Mouse (Mus musculus): ENCODE data around the gene Cd3g. TPM values are rescaled to one million over a fixed set of nuclear protein-coding genes. Genes with fewer than 3 reads are reported as not detected.
A peak's percentile ranks its signal among the peaks of the same experiment; 100 is the strongest.

Gene Cd3g
- polyA plus RNA-seq, 1 experiment: not detected

GRCm38 (mm10) chr9:44942421-44942820 is 37.8 kb downstream of the Cd3g start:
- no peak overlapping the region for H3K4me3 ChIP-seq (ENCODE audit: insufficient read depth, poor library complexity, severe bottlenecking)
- H3K36me3 ChIP-seq (ENCODE audit: control insufficient read depth, insufficient read depth): peaks cover 41% of the 10 kb centered on the region
- no peaks in the 10 kb centered on the region for H3K79me2 ChIP-seq (ENCODE audit: control insufficient read depth, insufficient read depth)
- TF ChIP-seq MAX (IDR thresholded peaks at IDR 0.05) (no peak), CEBPB (IDR thresholded peaks at IDR 0.05; ENCODE audit: low read depth) (no peak), MYOG (IDR thresholded peaks at IDR 0.05; ENCODE audit: control insufficient read depth, extremely low read depth, insufficient read length) (no peak), CTCF (IDR thresholded peaks at IDR 0.05; ENCODE audit: control insufficient read depth, insufficient read depth, insufficient read length) (no peak), USF1 (IDR thresholded peaks at IDR 0.05; ENCODE audit: low read depth) (no peak), FOSL1 (IDR thresholded peaks at IDR 0.05; ENCODE audit: insufficient read depth, low read length, poor library complexity, severe bottlenecking) (no peak), MYOD1 (IDR thresholded peaks at IDR 0.05; ENCODE audit: control insufficient read depth, insufficient read length, low read depth) (no peak)
- H3K79me3 ChIP-seq (ENCODE audit: low read depth): no peaks in the 10 kb centered on the region
- H3K27me3 ChIP-seq (ENCODE audit: control insufficient read depth, insufficient read depth, insufficient read length): no peaks in the 10 kb centered on the region
- H3ac ChIP-seq (ENCODE audit: control insufficient read depth, insufficient read length, low read depth): no peak overlapping the region

- H3ac ChIP-seq (ENCODE audit: control insufficient read depth, insufficient read length, low read depth): no peak overlapping the region
- H3K4me3 ChIP-seq (ENCODE audit: insufficient read depth, poor library complexity, severe bottlenecking): no peak overlapping the region
- H3K27me3 ChIP-seq (ENCODE audit: control insufficient read depth, insufficient read depth, insufficient read length): no peaks in the 10 kb centered on the region
- TF ChIP-seq MAX (IDR thresholded peaks at IDR 0.05) (no peak), CEBPB (IDR thresholded peaks at IDR 0.05; ENCODE audit: low read depth) (no peak), MYOD1 (IDR thresholded peaks at IDR 0.05; ENCODE audit: control insufficient read depth, insufficient read length, low read depth) (no peak), CTCF (IDR thresholded peaks at IDR 0.05; ENCODE audit: control insufficient read depth, insufficient read depth, insufficient read length) (no peak)
- H3K79me2 ChIP-seq (ENCODE audit: control insufficient read depth, insufficient read depth): no peaks in the 10 kb centered on the region
- H3K36me3 ChIP-seq (ENCODE audit: control insufficient read depth, insufficient read depth): peaks cover 35% of the 10 kb centered on the region
- no peaks in the 10 kb centered on the region for H3K79me3 ChIP-seq (ENCODE audit: low read depth)
Observed at GRCm38 (mm10) chr9:44941756-44942155, 38.5 kb downstream of the Cd3g start.

- Histone ChIP-seq H3ac (ENCODE audit: control insufficient read depth, insufficient read length, low read depth) (no peak overlapping the region), H3K79me3 (ENCODE audit: low read depth) (peaks cover 39% of the 10 kb centered on the region), H3K36me3 (ENCODE audit: control insufficient read depth, insufficient read depth) (peaks cover 3% of the 10 kb centered on the region), H3K79me2 (ENCODE audit: control insufficient read depth, insufficient read depth) (peaks cover 41% of the 10 kb centered on the region), H3K4me3 (ENCODE audit: insufficient read depth, poor library complexity, severe bottlenecking) (peak overlapping the region; percentile 86), H3K27me3 (ENCODE audit: control insufficient read depth, insufficient read depth, insufficient read length) (no peaks in the 10 kb centered on the region)
- no peak for TF ChIP-seq FOSL1 (IDR thresholded peaks at IDR 0.05; ENCODE audit: insufficient read depth, low read length, poor library complexity, severe bottlenecking)
Observed at GRCm38 (mm10) chr9:44921543-44921942, 58.7 kb downstream of the Cd3g start.

DNA sequence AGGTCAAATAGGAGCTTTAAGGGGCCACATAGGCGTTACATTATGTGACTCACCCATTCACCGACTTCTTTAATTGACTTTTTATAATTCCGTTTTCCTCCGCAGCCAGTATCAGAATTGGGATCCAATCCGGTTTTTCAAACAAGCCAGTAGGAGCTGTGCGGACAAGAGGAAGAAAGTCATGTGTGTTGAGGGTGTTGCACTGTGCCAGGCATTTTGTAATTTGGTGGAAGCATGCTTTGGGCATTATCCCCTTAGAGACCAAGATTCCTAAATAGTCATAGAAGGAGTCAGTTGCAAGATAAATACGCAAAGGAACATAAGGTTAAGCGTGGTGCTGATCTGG is 59.1 kb downstream of the Cd3g start:
- Histone ChIP-seq H3ac (ENCODE audit: control insufficient read depth, insufficient read length, low read depth) (peak overlapping the region; percentile 65), H3K36me3 (ENCODE audit: control insufficient read depth, insufficient read depth) (no peaks in the 10 kb centered on the region), H3K4me3 (ENCODE audit: insufficient read depth, poor library complexity, severe bottlenecking) (peak overlapping the region; percentile 86), H3K27me3 (ENCODE audit: control insufficient read depth, insufficient read depth, insufficient read length) (no peaks in the 10 kb centered on the region), H3K79me2 (ENCODE audit: control insufficient read depth, insufficient read depth) (peaks cover 46% of the 10 kb centered on the region), H3K79me3 (ENCODE audit: low read depth) (peaks cover 42% of the 10 kb centered on the region)
- TF ChIP-seq USF1 (IDR thresholded peaks at IDR 0.05; ENCODE audit: low read depth): peak; percentile 64
- TF ChIP-seq MAX (IDR thresholded peaks at IDR 0.05): no peak

- Histone ChIP-seq H3K27me3 (ENCODE audit: control insufficient read depth, insufficient read depth, insufficient read length) (no peaks in the 10 kb centered on the region), H3K36me3 (ENCODE audit: control insufficient read depth, insufficient read depth) (no peaks in the 10 kb centered on the region), H3K79me3 (ENCODE audit: low read depth) (peaks cover 46% of the 10 kb centered on the region), H3ac (ENCODE audit: control insufficient read depth, insufficient read length, low read depth) (peak within 1 kb of the TSS; percentile 96), H3K4me3 (ENCODE audit: insufficient read depth, poor library complexity, severe bottlenecking) (peak within 1 kb of the TSS; percentile 86), H3K79me2 (ENCODE audit: control insufficient read depth, insufficient read depth) (peaks cover 51% of the 10 kb centered on the region)
- TF ChIP-seq MAX (IDR thresholded peaks at IDR 0.05) (peak; percentile 98), MYOG (IDR thresholded peaks at IDR 0.05; ENCODE audit: control insufficient read depth, extremely low read depth, insufficient read length) (no peak), CEBPB (IDR thresholded peaks at IDR 0.05; ENCODE audit: low read depth) (no peak), MYOD1 (IDR thresholded peaks at IDR 0.05; ENCODE audit: control insufficient read depth, insufficient read length, low read depth) (no peak), CTCF (IDR thresholded peaks at IDR 0.05; ENCODE audit: control insufficient read depth, insufficient read depth, insufficient read length) (no peak)
Observed at GRCm38 (mm10) chr9:44920374-44921122, 59.7 kb downstream of the Cd3g start, which contains the start of gene Atp5l. TSS of gene Atp5l (minus strand) at chr9:44920742.

DNA sequence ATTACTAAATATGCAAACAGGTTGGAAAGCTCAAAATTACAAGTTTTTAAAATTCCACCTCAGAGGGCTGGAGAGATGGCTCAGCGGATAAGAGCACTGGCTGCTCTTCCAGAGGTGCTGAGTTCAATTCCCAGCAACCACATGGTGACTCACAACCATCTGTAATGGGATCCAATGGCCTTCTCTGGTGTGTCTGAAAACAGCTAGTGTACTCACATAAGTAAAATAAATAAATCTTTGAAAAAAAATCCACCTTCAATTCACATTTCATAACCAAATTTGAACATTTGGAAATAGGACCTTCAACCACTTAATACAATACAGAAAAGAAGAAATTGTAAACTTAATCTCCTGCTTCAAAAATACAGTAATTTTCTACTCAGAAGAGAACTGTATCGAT is 60.6 kb downstream of the Cd3g start:
- H3ac ChIP-seq (ENCODE audit: control insufficient read depth, insufficient read length, low read depth): peak overlapping the region; percentile 96
- H3K4me3 ChIP-seq (ENCODE audit: insufficient read depth, poor library complexity, severe bottlenecking): peak overlapping the region; percentile 86
- peaks cover 5% of the 10 kb centered on the region for H3K36me3 ChIP-seq (ENCODE audit: control insufficient read depth, insufficient read depth)
- no peak for TF ChIP-seq FOSL1 (IDR thresholded peaks at IDR 0.05; ENCODE audit: insufficient read depth, low read length, poor library complexity, severe bottlenecking)
- no peak for TF ChIP-seq CEBPB (IDR thresholded peaks at IDR 0.05; ENCODE audit: low read depth)
- no peak for TF ChIP-seq USF1 (IDR thresholded peaks at IDR 0.05; ENCODE audit: low read depth)
- no peak for TF ChIP-seq MYOG (IDR thresholded peaks at IDR 0.05; ENCODE audit: control insufficient read depth, extremely low read depth, insufficient read length)
- TF ChIP-seq CTCF (IDR thresholded peaks at IDR 0.05; ENCODE audit: control insufficient read depth, insufficient read depth, insufficient read length): no peak
- TF ChIP-seq MAX (IDR thresholded peaks at IDR 0.05): no peak
- TF ChIP-seq MYOD1 (IDR thresholded peaks at IDR 0.05; ENCODE audit: control insufficient read depth, insufficient read length, low read depth): no peak
- peaks cover 61% of the 10 kb centered on the region for H3K79me2 ChIP-seq (ENCODE audit: control insufficient read depth, insufficient read depth)
- no peaks in the 10 kb centered on the region for H3K27me3 ChIP-seq (ENCODE audit: control insufficient read depth, insufficient read depth, insufficient read length)
- H3K79me3 ChIP-seq (ENCODE audit: low read depth): peaks cover 56% of the 10 kb centered on the region

Other genes starting within 250 kb of the Cd3g start
- 96.8 TPM for gene Phldb1, start 245.2 kb downstream of the Cd3g start, polyA plus RNA-seq (2012; fragmentation: generic; extraction: Trizol)
- gene Arcn1, start 212.6 kb downstream of the Cd3g start, polyA plus RNA-seq (2012; fragmentation: generic; extraction: Trizol): 46.6 TPM
- 76.1 TPM for gene Ift46, start 212.5 kb downstream of the Cd3g start, polyA plus RNA-seq (2012; fragmentation: generic; extraction: Trizol)
- 0.46 TPM for gene Tmem25, start 181.1 kb downstream of the Cd3g start, polyA plus RNA-seq (2012; fragmentation: generic; extraction: Trizol)
- not detected for gene Ttc36, start 177.4 kb downstream of the Cd3g start, polyA plus RNA-seq (2012; fragmentation: generic; extraction: Trizol)
- 5.6 TPM for gene Kmt2a, start 99.1 kb downstream of the Cd3g start, polyA plus RNA-seq (2012; fragmentation: generic; extraction: Trizol)
- gene Atp5l, start 59.7 kb downstream of the Cd3g start, polyA plus RNA-seq (2012; fragmentation: generic; extraction: Trizol): 734 TPM
- gene Ube4a, start 14.8 kb downstream of the Cd3g start, polyA plus RNA-seq (2012; fragmentation: generic; extraction: Trizol): 13.7 TPM
- not detected for gene Cd3d, start 1.4 kb upstream of the Cd3g start, polyA plus RNA-seq (2012; fragmentation: generic; extraction: Trizol)
- not detected for gene Cd3e, start 29.2 kb upstream of the Cd3g start, polyA plus RNA-seq (2012; fragmentation: generic; extraction: Trizol)
- gene Mpzl2, start 59.4 kb upstream of the Cd3g start, polyA plus RNA-seq (2012; fragmentation: generic; extraction: Trizol): not detected
- 0.35 TPM for gene Mpzl3, start 74.8 kb upstream of the Cd3g start, polyA plus RNA-seq (2012; fragmentation: generic; extraction: Trizol)
- not detected for gene Jaml, start 98.8 kb upstream of the Cd3g start, polyA plus RNA-seq (2012; fragmentation: generic; extraction: Trizol)
- gene Scn2b, start 137.4 kb upstream of the Cd3g start, polyA plus RNA-seq (2012; fragmentation: generic; extraction: Trizol): not detected
- 0.01 TPM for gene Scn4b, start 158.0 kb upstream of the Cd3g start, polyA plus RNA-seq (2012; fragmentation: generic; extraction: Trizol)
- gene BC049352, start 201.6 kb upstream of the Cd3g start, polyA plus RNA-seq (2012; fragmentation: generic; extraction: Trizol): not detected
- not detected for gene Tmprss4, start 223.7 kb upstream of the Cd3g start, polyA plus RNA-seq (2012; fragmentation: generic; extraction: Trizol)

Measured in C2C12 (cell line).